Mouse (Mus musculus) testis, adult 2 months (tissue): Measurements from ENCODE around the gene Abcb1b. TPM values are rescaled to one million over a fixed set of nuclear protein-coding genes. Genes with fewer than 3 reads are reported as not detected.
"Not testable (repeated sequence)": the region's sequence is repeated elsewhere in the genome, so short reads cannot be mapped to it uniquely, and the experiment has no call there.

Source experiments
- H3K27ac ChIP-seq: fragments of 200-500 bp; 2 replicates; pipeline ENCODE4 v1.5.1; 2012; ENCODE audit warnings: low read depth, low read length; ENCODE audit not compliant: control insufficient read depth, insufficient read depth
- H3K27me3 ChIP-seq: fragments of 200-500 bp; 2 replicates; pipeline ENCODE4 v1.6.1; 2012; ENCODE audit warnings: mild to moderate bottlenecking, low read length, moderate library complexity; ENCODE audit not compliant: control insufficient read depth, insufficient read depth
- H3K36me3 ChIP-seq: fragments of 200-500 bp; 2 replicates; pipeline ENCODE4 v1.6.1; 2012; ENCODE audit warnings: mild to moderate bottlenecking, low read length; ENCODE audit not compliant: control insufficient read depth, insufficient read depth
- H3K4me1 ChIP-seq: fragments of 200-500 bp; 2 replicates; pipeline ENCODE4 v1.6.1; 2012; ENCODE audit warnings: low read length; ENCODE audit not compliant: control insufficient read depth, insufficient read depth
- H3K4me3 ChIP-seq: fragments of 200-500 bp; 2 replicates; pipeline ENCODE4 v1.5.1; 2012; ENCODE audit warnings: low read depth, mild to moderate bottlenecking, low read length, moderate library complexity, mixed read lengths; ENCODE audit not compliant: control insufficient read depth
- CTCF ChIP-seq: fragments of 200-500 bp; IDR thresholded peaks from 2 replicates; pipeline ENCODE4 v1.5.1; 2012; ENCODE audit warnings: low read depth, mild to moderate bottlenecking, inconsistent platforms, low read length, moderate library complexity; ENCODE audit not compliant: control insufficient read depth, insufficient read depth, insufficient replicate concordance
- POLR2A ChIP-seq: fragments of 200-500 bp; IDR thresholded peaks from 2 replicates; pipeline ENCODE4 v1.6.1; 2012; ENCODE audit warnings: low read depth, mild to moderate bottlenecking, inconsistent platforms, low read length, moderate library complexity; ENCODE audit not compliant: control insufficient read depth
- polyA plus RNA-seq: library from polyadenylated mRNA; depleted of rRNA; stranded (reverse); fragments of >200 nt; gene quantifications from 2 replicates; pipeline ENCODE4 v1.2.3, GENCODE M21; 2012

The Abcb1b gene
- polyA plus RNA-seq, 1 experiment, result 0.23 TPM

DNA sequence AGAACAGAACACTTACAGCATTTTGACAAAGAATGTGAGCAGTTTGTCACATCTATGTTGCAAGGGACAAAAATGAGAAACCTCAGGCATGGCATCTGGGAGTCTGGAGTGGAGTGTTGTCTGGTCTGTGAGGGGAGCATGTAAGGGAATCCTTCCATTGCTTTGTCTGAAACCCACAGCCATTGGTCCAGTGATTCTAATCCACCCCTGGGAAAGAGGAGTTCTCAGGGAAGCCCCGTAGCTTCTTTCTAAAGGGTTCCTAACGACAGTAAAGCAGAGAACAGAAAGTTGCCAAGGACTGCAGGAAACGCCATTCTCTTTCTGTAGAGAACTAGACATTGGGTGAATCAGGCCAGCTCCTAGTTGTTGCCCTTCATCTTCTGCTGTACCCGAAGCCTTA lies 52.9 kb downstream of the Abcb1b start:
- Histone ChIP-seq H3K36me3 (no peaks in the 10 kb centered on the region), H3K4me3 (no peak overlapping the region), H3K4me1 (no peaks in the 10 kb centered on the region), H3K27ac (no peak overlapping the region), H3K27me3 (no peaks in the 10 kb centered on the region)
- no peak for TF ChIP-seq CTCF
- no peak for TF ChIP-seq POLR2A

DNA sequence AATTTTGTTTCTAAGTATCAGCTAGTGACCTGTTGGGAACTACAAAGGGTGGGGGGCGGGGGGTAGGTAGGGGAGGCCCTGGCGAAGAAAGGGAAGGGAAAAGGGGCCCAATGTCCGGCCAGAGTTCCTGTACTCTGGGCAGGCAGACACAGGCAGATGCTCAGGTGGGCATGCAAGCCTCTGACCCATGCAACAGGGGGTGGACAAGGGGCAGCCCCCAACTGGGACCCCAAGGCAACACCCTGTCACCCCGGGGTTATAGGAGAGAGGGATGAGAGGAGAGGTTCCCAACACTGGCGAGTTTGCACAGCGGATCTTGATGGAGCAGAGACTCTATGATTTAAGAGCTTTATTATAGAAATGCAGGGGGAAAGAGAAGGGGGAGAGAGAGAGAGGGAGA lies 59.3 kb downstream of the Abcb1b start:
- H3K4me1 ChIP-seq, result no peaks in the 10 kb centered on the region
- no peak overlapping the region for H3K4me3 ChIP-seq
- no peak overlapping the region for H3K27ac ChIP-seq
- TF ChIP-seq CTCF, result no peak
- TF ChIP-seq POLR2A, result no peak
- no peaks in the 10 kb centered on the region for H3K27me3 ChIP-seq
- no peaks in the 10 kb centered on the region for H3K36me3 ChIP-seq

DNA sequence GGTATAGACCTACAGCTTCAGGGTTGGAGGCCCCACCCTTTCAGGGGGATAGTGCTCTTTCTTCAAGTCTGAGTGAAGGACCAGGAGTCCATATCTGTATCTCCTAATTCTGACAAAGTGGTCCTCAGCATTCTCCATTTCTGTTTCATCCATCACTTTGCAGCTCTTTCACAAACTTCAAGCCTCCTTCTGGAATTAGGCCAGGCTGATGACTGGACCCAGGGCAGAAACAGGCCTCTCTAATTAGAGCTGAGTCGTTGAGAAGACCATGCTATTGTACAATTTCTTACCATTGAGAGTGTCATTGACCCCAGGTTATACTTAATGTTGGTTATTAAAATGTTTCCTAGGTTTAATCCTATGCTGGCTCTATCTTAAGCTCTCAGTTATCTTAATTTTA lies 63.9 kb downstream of the Abcb1b start:
- TF ChIP-seq CTCF (no peak), POLR2A (no peak)
- Histone ChIP-seq H3K4me3 (no peak overlapping the region), H3K27me3 (no peaks in the 10 kb centered on the region), H3K36me3 (no peaks in the 10 kb centered on the region), H3K27ac (no peak overlapping the region), H3K4me1 (no peaks in the 10 kb centered on the region)

DNA sequence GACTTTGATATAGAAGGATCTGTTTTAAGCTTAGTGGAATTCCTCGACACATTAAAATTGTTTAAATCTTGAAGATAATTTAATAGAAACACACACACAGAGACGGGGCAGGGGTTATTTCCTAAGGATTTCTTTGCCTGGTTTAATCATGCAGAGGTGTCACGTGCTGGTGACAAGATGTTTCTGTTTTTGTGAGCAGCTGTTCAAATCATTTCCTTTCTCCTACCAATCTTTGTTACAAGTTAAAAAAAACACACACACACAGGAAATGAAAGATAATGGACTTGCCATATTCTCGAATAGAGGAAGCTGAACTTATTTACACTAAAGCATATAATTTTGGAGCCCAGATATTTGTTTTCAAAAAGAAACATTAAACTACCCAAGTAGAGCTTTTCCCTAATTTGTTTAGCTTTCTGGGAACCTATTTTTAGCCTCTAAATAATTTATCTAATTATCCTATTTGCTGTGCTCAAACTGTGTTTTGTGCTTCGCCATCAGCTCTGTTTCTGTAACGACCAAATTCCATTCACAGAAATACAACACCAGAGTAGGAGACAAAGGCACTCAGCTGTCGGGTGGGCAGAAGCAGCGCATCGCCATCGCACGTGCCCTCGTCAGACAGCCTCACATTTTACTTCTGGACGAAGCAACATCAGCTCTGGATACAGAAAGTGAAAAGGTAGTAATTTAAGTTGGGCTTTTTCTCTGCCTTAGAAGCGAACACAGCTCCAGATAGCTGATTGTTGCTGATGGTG lies 65.8 kb downstream of the Abcb1b start:
- TF ChIP-seq CTCF, result no peak
- no peak for TF ChIP-seq POLR2A
- Histone ChIP-seq H3K27ac (no peak overlapping the region), H3K36me3 (no peaks in the 10 kb centered on the region), H3K4me1 (no peaks in the 10 kb centered on the region), H3K4me3 (no peak overlapping the region), H3K27me3 (no peaks in the 10 kb centered on the region)

- H3K27ac ChIP-seq, H3K4me3 ChIP-seq, H3K36me3 ChIP-seq, H3K27me3 ChIP-seq, H3K4me1 ChIP-seq: not testable (repeated sequence)
Observed at GRCm38 (mm10) chr5:8865630-8866029, 67.7 kb downstream of the Abcb1b start.

- Histone ChIP-seq H3K27ac (no peak overlapping the region), H3K27me3 (no peaks in the 10 kb centered on the region), H3K4me3 (no peak overlapping the region), H3K4me1 (no peaks in the 10 kb centered on the region), H3K36me3 (no peaks in the 10 kb centered on the region)
- no peak for TF ChIP-seq CTCF
- TF ChIP-seq POLR2A, result no peak
Observed at GRCm38 (mm10) chr5:8866366-8866765, 68.4 kb downstream of the Abcb1b start.

- H3K27ac ChIP-seq, result no peak overlapping the region
- no peak for TF ChIP-seq POLR2A
- TF ChIP-seq CTCF, result no peak
- no peaks in the 10 kb centered on the region for H3K4me1 ChIP-seq
Observed at GRCm38 (mm10) chr5:8868019-8868418, 70.1 kb downstream of the Abcb1b start.

More at GRCm38 (mm10) chr5:8868019-8868418, 70.1 kb downstream of the Abcb1b start:
- Histone ChIP-seq H3K36me3 (no peaks in the 10 kb centered on the region), H3K27me3 (no peaks in the 10 kb centered on the region), H3K4me3 (no peak overlapping the region)
